Mouse (Mus musculus) neural tube, embryonic 11.5 days (tissue): ENCODE measurements at regions not wholly inside any gene's neighbourhood (a gene's known extent, or its start where the extent isn't known, plus 50 kb on each side); places are given as distances from the start of the nearest gene placed in this dataset.

Experiments
- ATAC-seq: fragments of 200-750 bp; cut with Nextera tagmentation; 2 replicates; pipeline ENCODE4 v1.8.0; 2017; ENCODE audit warnings: moderate number of reproducible peaks, mild to moderate bottlenecking, moderate TSS enrichment, moderate library complexity; ENCODE audit not compliant: insufficient read depth, low FRiP score, low TSS enrichment
- DNase-seq: peaks from one replicate; pipeline ENCODE4 v3.0.0-alpha.2; 2015; ENCODE audit warnings: low spot score
- H3K27ac ChIP-seq: fragments of 300-500 bp; sonication (generic); 2 replicates; pipeline ENCODE4 v1.5.1; 2014; ENCODE audit warnings: low read depth, mild to moderate bottlenecking, low read length
- H3K27me3 ChIP-seq: fragments of 300-500 bp; sonication (generic); 2 replicates; pipeline ENCODE4 v1.6.1; 2014; ENCODE audit warnings: mild to moderate bottlenecking, low read length, mixed read lengths; ENCODE audit not compliant: control insufficient read depth, insufficient read depth
- H3K36me3 ChIP-seq: fragments of 300-500 bp; sonication (generic); 2 replicates; pipeline ENCODE4 v1.6.1; 2014; ENCODE audit warnings: mild to moderate bottlenecking, low read length, moderate library complexity, mixed read lengths; ENCODE audit not compliant: control insufficient read depth, insufficient read depth
- H3K4me1 ChIP-seq: fragments of 300-500 bp; sonication (generic); 2 replicates; pipeline ENCODE4 v1.6.1; 2014; ENCODE audit warnings: low read length, mixed read lengths; ENCODE audit not compliant: control insufficient read depth, insufficient read depth
- H3K4me2 ChIP-seq: fragments of 300-500 bp; sonication (generic); 2 replicates; pipeline ENCODE4 v1.6.1; 2014; ENCODE audit warnings: low read depth, mild to moderate bottlenecking, moderate library complexity
- H3K4me3 ChIP-seq: fragments of 300-500 bp; sonication (generic); 2 replicates; pipeline ENCODE4 v1.5.1; 2014; ENCODE audit warnings: low read depth, low read length
- H3K9ac ChIP-seq: fragments of 300-500 bp; sonication (generic); 2 replicates; pipeline ENCODE4 v1.6.1; 2014; ENCODE audit warnings: mild to moderate bottlenecking, low read length
- H3K9me3 ChIP-seq: fragments of 300-500 bp; sonication (generic); 2 replicates; pipeline ENCODE4 v1.6.1; 2016; ENCODE audit warnings: low read length; ENCODE audit not compliant: control insufficient read depth
- WGBS: fragments of 180-500 bp; shearing (Covaris S2); extraction: QIAGEN DNeasy Blood & Tissue Kit; methylation state at CpG from one replicate; pipeline ENCODE4 v1.1.7; 2014; 5-methylcytosine and 5-hydroxymethylcytosine counted together

DNA sequence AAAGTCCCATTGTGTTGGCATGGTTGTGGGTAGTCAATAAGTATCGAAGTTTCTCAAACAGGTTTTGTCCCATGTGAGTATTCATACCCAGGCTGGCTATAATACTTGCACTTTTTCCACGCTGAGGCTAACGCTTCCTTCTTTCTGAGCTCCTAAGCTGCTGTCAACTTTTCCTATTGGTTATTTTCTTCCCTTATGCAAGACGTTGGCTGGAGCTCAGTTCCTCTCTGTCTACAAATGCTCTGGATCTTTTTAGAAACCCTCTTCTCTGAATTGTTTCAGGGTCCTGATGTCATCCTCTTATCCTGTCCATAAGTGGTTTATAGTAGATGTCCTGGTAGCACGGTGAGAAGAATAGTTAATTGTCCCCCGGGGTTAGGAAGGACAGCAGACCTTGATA, 278.7 kb upstream of the Sel1l start:
- no peak for ATAC-seq

GRCm38 (mm10) chr12:92120164-92120815, 271.3 kb upstream of the Sel1l start:
- no peaks in the 10 kb centered on the region for H3K36me3 ChIP-seq
- H3K9ac ChIP-seq: no peak overlapping the region
- H3K4me3 ChIP-seq: no peak overlapping the region
- no peak overlapping the region for H3K27ac ChIP-seq
- no peaks in the 10 kb centered on the region for H3K9me3 ChIP-seq
- no peak overlapping the region for H3K4me2 ChIP-seq
- no peak for DNase-seq
- no peak for ATAC-seq
- no peaks in the 10 kb centered on the region for H3K27me3 ChIP-seq
- WGBS: 74% methylated on average over 6 of the region's 6 CpGs
- no peaks in the 10 kb centered on the region for H3K4me1 ChIP-seq

More for the DNA sequence above, 278.7 kb upstream of the Sel1l start:
- Histone ChIP-seq H3K27me3 (no peaks in the 10 kb centered on the region), H3K4me3 (no peak overlapping the region), H3K4me2 (no peak overlapping the region), H3K9ac (no peak overlapping the region), H3K9me3 (no peaks in the 10 kb centered on the region), H3K36me3 (no peaks in the 10 kb centered on the region), H3K27ac (no peak overlapping the region), H3K4me1 (no peaks in the 10 kb centered on the region)
- WGBS: 89% methylated on average over 6 of the region's 6 CpGs
- DNase-seq: no peak

DNA sequence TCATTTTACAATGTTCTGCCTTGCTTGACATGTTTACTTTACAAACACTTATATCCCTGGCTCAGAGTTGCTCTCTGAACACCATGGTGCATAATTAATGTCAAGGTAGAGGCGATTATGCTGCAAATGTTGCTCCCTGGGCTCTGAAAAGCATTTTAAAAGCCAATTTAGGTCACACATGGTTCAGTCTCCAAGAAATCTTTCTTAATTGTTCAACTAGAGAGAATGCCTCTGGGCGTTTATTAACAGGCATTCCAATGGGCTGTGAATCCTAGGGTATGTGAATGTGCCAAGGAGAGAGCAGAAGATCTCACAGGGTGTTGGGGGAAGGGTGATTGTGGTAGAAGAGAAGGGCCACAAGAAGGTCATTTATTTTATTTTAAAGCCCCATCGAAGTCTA, 260.7 kb upstream of the Sel1l start:
- no peak for DNase-seq
- Histone ChIP-seq H3K9me3 (no peaks in the 10 kb centered on the region), H3K27me3 (no peaks in the 10 kb centered on the region), H3K27ac (no peak overlapping the region), H3K4me3 (no peak overlapping the region), H3K9ac (no peak overlapping the region), H3K4me2 (no peak overlapping the region), H3K4me1 (no peaks in the 10 kb centered on the region), H3K36me3 (no peaks in the 10 kb centered on the region)
- ATAC-seq: no peak
- WGBS: 57% methylated on average over 3 of the region's 3 CpGs

DNA sequence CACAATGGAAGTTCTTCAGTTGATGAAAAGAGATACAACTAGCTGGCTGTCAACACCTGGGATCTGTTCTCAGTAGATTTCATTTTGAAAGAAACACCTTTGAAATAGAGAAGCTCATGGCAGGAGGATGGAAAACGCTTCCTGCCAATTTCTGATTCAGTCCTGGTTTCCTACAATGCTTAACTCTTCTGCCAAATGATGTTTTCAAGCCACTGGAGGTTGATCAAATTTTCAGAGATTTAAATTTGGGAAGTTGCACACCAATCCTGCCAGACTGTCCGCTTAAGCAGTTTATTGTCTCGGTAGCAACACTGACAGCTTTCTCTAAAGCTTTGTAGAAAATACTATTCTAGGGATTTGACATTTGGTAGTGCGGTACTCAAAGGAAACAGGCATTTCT, 251.1 kb upstream of the Sel1l start:
- Histone ChIP-seq H3K4me2 (no peak overlapping the region), H3K9ac (no peak overlapping the region), H3K36me3 (no peaks in the 10 kb centered on the region), H3K9me3 (no peaks in the 10 kb centered on the region), H3K27ac (no peak overlapping the region), H3K4me3 (no peak overlapping the region), H3K27me3 (no peaks in the 10 kb centered on the region), H3K4me1 (no peaks in the 10 kb centered on the region)
- ATAC-seq (no peak), DNase-seq (no peak)
- WGBS: 90% methylated on average over 4 of the region's 4 CpGs

DNA sequence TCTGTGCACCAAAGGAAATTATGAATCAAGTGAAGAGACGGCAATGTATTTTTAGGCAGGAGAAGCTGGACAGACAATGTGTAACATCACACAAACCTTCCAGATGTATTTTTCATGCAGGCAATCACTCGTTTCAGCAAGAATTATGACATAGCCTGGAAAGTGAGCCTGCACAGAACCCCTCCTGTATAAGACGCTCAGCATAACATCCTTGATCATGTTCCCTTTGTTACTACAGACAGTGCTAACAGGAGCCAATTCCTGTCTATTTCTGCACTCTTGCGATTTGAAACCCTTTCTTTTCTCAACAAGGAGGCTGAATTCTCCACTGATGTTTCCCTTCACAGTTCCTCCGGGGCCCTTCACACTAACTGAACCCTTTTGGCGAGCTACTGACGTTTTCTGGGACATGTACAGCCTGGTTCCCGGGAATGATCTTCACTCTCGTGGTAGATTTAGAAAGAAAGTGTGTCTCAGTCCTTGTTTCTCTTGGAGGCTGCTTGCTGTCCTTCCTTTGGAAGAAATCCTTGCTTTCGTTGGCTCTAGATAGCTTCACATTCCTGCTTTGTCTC, 243.9 kb upstream of the Sel1l start:
- Histone ChIP-seq H3K27me3 (no peaks in the 10 kb centered on the region), H3K9me3 (no peaks in the 10 kb centered on the region), H3K4me2 (no peak overlapping the region), H3K36me3 (no peaks in the 10 kb centered on the region), H3K4me3 (no peak overlapping the region), H3K27ac (no peak overlapping the region), H3K4me1 (no peaks in the 10 kb centered on the region), H3K9ac (no peak overlapping the region)
- DNase-seq (no peak), ATAC-seq (no peak)
- 81% methylated on average over 10 of the region's 10 CpGs for WGBS

DNA sequence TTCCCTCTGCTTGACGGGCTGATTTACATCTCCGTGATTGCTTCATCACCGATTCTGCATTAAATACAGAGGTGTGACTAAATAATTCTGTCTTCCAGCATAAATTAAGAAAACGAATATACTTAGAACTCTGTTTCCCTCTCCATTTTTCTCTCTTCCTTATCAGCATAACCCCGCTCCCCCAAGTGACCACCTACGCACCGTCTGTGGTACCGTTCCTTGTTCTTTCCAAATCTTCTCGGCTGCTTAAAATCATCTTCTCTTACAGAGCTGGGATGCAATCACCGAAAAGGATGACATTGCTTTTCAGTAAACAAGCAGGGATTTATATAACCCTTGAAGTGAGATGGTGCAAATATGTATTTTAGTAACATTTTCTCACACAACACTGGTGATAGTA, 224.3 kb upstream of the Sel1l start:
- Histone ChIP-seq H3K9ac (no peak overlapping the region), H3K4me2 (no peak overlapping the region), H3K4me1 (no peaks in the 10 kb centered on the region), H3K27ac (no peak overlapping the region), H3K9me3 (no peaks in the 10 kb centered on the region), H3K4me3 (no peak overlapping the region), H3K27me3 (no peaks in the 10 kb centered on the region), H3K36me3 (no peaks in the 10 kb centered on the region)
- DNase-seq (no peak), ATAC-seq (no peak)
- 91% methylated on average over 10 of the region's 10 CpGs for WGBS

GRCm38 (mm10) chr12:92062731-92063130, 213.8 kb upstream of the Sel1l start:
- H3K9ac ChIP-seq: no peak overlapping the region
- H3K4me2 ChIP-seq: no peak overlapping the region
- no peaks in the 10 kb centered on the region for H3K4me1 ChIP-seq
- H3K9me3 ChIP-seq: no peaks in the 10 kb centered on the region
- H3K27ac ChIP-seq: no peak overlapping the region
- H3K27me3 ChIP-seq: no peaks in the 10 kb centered on the region
- ATAC-seq (no peak), DNase-seq (no peak)
- H3K36me3 ChIP-seq: no peaks in the 10 kb centered on the region
- 85% methylated on average over 4 of the region's 4 CpGs for WGBS
- no peak overlapping the region for H3K4me3 ChIP-seq

DNA sequence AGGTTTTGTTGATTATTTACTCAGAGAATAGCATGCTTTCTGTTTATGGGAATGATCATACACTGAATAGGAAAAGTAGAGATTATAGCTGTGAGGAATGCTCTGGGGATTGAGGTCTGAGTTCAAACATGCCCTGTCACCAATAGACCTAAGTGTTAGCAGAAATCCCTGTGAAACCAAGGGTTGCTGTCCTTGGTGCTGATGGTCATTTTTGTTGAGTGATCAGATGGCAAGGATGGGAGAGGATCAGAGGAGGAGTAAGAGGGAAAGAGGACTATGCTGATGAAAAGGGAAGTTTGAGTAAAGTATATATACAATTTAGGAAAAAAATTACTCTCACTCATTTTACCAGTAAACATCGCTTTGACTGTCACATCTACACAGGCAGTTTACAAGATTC, 191.5 kb upstream of the Sel1l start:
- no peak overlapping the region for H3K9ac ChIP-seq
- no peaks in the 10 kb centered on the region for H3K4me1 ChIP-seq
- no peak overlapping the region for H3K4me3 ChIP-seq
- no peaks in the 10 kb centered on the region for H3K36me3 ChIP-seq
- no peaks in the 10 kb centered on the region for H3K27me3 ChIP-seq
- ATAC-seq (no peak), DNase-seq (peak; percentile 42)
- no peak overlapping the region for H3K4me2 ChIP-seq
- WGBS: 71% methylated on average over 1 of the region's 1 CpGs
- H3K27ac ChIP-seq: no peak overlapping the region
- H3K9me3 ChIP-seq: no peaks in the 10 kb centered on the region; the same call in 1 of the 2 replicates

GRCm38 (mm10) chr12:92029192-92029591, 180.2 kb upstream of the Sel1l start:
- H3K36me3 ChIP-seq: no peaks in the 10 kb centered on the region
- H3K4me2 ChIP-seq: no peak overlapping the region
- no peaks in the 10 kb centered on the region for H3K9me3 ChIP-seq
- no peak overlapping the region for H3K27ac ChIP-seq
- H3K9ac ChIP-seq: no peak overlapping the region
- WGBS: 77% methylated on average over 2 of the region's 2 CpGs
- H3K4me1 ChIP-seq: no peaks in the 10 kb centered on the region
- H3K27me3 ChIP-seq: no peaks in the 10 kb centered on the region
- ATAC-seq (no peak), DNase-seq (no peak)
- no peak overlapping the region for H3K4me3 ChIP-seq
